Mouse (Mus musculus): ENCODE data around the gene Prkn. TPM values are rescaled to one million over a fixed set of nuclear protein-coding genes. Genes with fewer than 3 reads are reported as not detected.

Prkn gene
- total RNA-seq, 4 experiments from 2014 or later, result 12.0 to 26.3 (median 18.2) TPM

DNA sequence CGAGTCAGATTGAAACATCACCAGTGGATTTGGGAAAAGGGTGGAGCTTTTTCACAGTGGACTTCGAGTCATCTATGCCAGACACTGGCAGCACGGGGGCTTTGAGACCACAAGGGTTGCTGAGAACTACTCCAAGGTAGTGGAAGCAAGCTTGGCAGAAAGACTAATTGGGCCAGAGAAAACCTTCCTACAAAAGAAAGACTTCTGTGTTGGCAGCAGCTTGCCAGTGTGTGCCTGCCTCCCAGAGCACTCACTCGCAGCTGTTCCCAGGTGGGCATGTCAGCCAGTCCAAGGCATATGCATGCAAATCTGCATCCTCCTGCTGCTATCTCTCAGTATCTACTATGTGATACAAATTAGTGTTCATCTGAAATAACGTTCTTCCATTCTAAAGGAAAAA, 302.1 kb downstream of the Prkn start:
- DNase-seq, result no peak

DNA sequence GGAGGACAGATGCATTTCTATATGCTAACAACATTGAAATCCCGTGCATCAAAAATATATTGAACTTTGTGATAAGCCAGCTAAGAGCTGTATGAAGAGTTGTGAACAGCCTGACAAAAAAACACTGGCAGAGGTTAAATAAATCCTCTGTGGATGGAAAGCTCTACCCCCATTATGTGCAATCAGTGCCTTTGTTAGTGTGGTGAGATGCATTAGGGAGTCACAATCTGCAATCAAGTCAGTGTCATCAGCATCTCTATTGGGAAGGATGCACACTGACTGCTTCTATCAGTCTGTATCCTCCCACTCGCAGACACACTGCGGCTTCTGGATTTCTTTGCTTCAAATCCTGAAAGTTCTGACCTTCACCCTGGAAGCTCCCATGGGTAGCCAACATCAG, 315.9 kb downstream of the Prkn start:
- no peak for DNase-seq

DNA sequence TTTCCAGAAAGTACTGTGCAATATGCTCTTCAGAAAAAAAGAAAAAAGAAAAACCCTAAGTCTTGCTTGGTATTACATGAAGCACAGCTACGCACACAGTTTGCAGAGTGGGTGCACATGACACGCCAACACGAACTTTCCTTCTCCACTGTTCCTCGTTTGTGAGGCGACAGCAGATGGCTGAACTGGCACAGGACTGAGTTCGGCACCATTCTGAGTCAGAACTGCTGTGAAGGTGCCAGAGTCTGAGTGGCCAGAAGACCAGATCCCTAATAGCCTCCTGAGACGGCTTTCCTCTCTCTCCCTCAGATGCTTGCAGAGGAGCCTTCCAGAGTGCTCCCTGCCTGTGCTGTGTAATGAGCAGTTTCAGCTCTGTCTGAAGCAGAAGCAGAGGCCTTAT, 317.4 kb downstream of the Prkn start:
- no peak for DNase-seq

DNA sequence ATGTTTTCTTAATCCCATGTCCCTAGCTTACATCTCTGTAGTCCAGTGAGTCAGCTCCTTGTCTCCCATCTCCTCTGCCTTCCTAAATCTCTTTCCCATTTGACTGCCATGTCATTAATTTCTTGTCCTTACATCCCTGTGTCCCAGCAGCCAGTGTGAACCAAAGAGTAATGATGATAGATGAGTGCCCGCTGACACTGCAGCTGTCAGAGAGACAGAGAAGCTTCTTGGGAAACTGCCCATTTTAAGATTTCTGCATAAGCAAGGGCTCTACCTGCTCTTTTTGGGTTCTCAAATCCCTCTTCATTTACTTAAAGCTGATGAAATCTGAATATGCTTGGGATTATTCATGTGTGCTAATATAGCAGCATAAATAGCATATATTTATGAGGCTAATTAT, 321.3 kb downstream of the Prkn start:
- no peak for DNase-seq

DNA sequence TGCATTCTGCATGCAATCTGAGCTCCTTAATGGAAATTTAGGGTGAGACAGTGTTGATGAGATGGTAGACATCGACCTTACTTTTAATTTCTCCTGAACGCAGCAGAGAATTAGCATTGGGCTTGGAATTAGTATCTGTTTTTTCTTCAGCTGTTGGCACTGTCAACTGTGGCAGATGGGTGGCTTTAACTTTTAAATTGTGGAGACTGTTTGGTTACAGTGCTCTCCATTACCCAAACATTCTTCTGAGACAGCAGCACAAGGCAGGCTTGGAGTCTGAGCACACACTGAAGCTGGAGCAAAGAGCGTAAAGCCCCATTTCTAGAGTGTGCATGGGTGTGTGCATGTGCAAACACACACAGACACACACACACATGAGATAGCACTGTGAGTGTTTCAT, 322.6 kb downstream of the Prkn start:
- DNase-seq, result no peak

DNA sequence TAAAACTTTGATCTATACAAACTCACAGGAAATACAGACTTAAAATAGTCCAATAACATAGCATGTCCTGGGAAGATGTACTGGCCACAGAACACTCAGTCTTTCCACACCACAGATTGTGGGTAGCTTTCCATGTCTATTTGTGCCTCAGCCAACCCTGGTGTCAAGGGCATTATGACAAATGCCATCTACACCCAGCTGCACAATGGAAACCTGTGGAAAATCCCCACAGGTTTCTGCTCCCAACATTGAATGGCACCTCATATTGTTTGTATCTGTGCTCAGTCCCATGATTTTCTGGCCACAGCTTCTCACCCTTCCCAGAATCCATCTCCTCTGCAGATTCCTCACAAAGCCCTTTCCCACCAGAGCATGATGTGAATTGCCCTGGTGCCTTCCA, 347.2 kb downstream of the Prkn start:
- DNase-seq, result no peak

DNA sequence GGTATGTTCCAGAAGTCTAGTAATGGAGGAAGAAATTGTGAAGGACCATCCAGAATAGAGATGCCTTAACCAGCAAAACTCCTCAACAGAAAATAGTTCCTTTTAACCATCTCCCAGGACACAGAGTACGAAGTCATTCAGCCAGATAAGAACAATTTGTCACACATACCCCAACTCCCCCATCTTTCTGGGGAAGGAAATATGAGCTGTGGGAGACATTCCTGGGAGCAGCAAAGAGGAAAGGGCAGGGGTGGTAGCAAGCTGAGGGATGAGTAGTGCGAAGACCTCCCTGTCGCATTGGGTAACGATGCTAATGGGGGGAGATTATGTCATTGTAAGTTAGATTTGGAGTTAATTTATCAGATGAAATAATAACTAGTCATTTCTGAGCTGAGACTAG, 348.3 kb downstream of the Prkn start:
- DNase-seq, result no peak

DNA sequence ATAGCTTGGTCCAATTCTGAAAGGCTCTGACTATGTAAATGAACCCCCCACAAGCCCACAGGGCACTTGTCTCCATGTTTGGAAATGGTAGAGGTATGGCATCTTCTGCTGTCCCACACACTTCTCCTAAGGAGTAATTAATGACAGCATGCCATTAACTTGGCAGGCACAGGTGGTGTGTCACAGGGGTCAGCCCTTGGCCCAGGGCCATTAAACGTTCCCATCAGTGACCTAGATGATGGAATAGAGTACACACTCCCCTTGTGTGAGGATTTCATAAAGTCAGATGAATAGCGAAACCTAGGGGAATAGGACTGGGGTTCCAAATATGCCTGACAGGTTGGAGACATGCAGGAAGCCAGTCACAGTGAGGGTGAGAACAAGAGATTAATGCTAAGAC, 350.1 kb downstream of the Prkn start:
- no peak for DNase-seq

DNA sequence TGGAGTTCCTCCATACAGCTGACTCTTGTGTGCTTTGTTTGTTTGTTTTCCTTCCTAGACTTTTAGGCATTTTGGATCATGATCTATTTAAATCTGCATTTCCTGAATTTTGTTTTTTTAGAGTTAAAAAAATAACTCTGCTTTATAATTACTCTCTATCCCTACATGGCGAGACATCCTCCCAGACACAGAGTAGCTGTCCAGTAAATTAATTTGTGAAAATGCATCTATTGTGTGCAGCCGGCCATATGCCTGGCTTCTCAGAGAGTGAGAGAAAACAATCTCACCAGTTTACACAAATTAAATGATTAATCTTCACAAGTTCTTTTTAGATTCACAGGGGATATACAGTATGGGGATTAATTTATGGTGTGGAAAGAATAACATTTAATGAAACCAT, 357.9 kb downstream of the Prkn start:
- no peak for DNase-seq

DNA sequence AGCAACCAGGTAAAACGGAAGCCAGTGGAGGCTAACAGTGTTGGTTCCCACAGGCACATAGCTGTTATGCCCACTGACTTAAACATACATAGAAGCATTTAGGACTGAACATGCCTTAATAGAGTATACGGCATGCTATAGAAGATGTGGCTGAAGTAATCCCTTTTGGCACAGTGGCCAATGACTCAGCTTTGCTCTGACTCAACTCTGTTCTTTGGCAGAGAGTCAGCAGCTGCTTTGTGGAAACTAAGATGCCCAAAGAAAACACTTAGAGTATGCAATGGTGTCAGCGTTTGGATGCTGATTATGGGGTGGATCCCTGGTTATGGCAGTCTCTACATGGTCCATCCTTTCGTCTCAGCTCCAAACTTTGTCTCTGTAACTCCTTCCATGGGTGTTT, 368.9 kb downstream of the Prkn start:
- DNase-seq, result peak; percentile 46

DNA sequence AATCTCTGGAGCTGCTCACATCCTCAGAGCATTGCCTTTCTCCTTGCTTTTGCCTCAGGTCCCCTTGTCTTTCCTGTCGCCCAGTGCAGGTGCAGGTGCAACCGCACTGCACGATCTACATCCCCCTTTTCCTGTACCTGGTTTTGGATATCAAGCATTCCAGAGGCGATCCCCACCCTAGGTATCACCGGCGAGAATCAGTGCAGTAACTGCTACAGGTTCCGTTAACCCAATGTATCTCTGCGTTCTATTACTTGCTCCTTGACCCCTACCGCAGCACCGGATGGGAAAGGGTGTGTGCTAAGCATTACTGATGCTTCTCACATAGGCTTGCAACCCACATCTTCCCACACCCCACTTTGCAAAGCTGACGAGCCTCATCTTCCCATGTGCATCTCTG, 370.8 kb downstream of the Prkn start:
- no peak for DNase-seq

DNA sequence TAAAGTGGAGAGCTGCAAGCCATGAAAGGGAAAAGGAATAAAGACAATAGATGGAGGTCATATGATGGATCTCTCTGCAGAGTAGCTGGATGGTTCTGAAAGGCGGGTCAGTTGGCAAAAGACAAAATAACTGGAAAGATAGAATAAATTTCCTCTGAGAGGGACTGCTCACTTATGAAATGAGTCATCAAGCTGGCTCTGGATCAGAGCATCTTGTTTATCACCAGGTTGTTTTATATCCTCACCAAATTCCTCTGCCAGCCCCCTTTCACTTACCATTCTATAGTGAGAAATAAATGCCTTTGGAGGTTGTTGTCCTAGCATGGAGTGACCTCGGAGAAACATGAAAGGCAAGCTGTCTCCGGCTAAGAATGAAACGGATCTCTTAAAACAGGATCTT, 371.4 kb downstream of the Prkn start:
- peak; percentile 28 for DNase-seq

DNA sequence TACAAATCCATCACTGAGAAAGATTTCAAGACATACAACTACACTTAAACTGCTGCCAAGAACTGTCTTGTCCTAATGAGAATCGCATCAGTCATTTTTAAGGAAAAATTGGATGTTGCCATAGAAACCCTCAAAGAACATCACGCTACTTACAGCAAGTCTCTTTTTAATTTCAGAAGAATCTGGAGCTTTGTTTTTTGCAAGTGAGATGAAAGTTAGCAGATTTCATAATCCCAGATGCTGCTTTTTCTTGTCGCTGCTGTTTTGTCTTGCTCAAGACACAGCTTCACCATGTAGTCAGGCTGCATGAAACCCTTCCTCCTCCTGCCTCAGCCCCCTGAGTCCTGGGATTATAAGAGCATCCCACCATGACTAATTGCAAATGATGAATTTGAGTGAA, 373.5 kb downstream of the Prkn start:
- no peak for DNase-seq

DNA sequence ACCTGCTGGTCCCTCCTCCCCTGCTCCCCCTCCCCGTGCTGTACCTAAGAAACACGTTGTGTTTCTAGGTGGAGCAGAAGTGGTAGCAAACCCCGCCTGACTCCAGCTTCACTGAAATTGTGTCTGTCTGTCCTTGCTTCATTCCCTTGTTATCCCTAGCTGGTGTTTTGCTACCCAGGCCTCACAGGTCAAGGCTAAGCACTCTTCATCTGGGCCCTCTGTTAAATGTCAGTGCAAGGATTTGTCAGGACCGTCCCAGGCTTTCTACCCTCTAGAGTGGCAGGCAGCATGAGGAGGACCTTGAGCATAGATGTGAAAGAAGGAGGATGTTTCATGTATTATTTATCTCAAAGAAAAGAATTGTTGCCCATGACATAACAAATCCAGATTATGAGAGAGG, 388.8 kb downstream of the Prkn start:
- DNase-seq, result peak; percentile 16

DNA sequence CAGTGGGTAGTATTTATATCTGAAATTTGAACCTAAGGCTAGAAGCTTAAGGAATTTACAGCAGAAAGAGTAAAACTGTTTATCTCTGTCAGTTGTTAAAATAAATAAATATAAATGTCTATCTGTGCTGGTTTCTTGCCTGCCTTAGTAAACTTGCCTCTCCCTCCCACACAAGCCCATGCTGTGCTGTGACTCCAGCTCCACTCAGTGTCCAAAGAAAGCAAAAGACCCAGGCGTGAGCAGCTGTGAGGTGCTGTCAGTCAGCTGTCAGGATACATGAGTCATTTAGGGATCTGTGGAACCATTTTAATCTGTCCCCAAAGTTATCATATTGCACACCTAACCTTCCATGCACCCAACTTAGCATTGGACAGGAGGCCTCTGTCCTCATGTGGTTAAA, 389.2 kb downstream of the Prkn start:
- no peak for DNase-seq

DNA sequence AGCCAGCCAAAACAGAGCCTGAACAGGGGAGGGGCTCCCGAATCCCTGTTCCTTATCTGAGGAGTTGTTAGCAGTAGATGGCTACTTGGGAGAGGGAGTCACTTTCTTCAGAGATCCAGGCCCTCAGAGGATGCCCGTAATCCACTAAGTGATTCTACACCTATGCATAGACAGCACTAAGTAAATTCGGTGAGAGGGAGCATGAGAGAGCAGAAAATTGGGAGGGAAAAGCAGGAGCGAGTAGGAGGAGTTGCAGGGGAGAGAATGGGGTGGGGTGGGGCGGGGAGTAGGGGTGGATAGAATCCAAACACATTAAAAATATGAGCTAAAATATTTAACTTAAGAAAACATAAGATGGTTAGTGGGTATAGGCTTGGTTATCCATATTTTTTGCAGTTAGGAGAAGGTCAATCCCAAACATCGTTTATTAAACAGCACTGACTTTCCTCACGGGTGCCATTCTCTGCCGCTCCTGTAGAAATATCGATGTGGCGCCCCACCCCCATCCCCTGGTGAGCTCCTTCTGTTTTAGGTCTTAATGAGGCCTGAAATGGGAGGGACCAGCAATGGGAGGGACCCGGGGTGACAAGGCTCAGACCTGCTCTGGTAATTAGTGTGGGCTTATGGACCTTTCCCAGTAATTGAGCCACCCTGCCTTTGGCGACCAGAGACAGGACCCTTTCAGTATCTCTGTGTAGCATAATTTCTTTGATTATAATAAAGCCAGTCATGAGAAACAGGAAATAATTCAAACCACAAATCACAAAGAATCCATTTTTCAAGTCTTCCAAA, 390.6 kb downstream of the Prkn start:
- DNase-seq, result no peak

DNA sequence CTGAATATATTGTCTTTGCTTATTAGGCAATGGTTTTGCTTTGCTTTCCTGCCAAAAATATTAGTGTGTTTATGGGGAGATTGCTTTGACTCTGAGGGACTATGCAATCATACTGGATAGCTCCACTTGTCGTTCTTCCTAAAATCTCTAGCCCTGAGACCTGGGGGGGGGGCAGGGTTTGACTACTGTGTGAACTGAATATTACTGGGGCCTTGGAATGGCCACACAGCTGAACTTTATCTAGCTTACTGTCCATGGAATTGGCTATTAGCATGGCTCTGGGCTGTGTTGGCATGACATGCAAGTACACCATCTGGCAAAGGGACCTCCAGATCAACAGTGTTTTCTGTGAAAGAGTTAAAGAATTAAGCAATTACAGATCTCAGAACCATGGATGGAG, 395.1 kb downstream of the Prkn start:
- no peak for DNase-seq

DNA sequence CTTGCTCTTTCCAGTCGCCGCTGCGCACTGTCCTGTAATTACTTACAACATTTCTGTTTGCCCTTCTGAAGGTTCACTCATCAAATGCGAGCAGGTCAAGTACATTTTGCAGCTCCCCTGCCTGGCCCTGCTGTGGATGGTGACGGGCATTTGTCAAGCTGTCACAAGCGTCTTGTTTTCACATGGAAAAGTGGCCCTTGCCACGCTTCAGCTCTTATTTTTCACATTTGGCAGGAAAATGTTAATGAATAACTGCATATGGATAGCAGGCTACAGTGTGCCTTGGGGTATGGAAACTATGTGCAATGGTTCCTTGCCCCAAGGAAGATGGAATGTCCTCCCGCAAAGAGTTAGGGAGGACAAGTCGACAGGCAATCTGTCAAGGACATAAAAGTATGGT, 404.9 kb downstream of the Prkn start:
- DNase-seq, result no peak

DNA sequence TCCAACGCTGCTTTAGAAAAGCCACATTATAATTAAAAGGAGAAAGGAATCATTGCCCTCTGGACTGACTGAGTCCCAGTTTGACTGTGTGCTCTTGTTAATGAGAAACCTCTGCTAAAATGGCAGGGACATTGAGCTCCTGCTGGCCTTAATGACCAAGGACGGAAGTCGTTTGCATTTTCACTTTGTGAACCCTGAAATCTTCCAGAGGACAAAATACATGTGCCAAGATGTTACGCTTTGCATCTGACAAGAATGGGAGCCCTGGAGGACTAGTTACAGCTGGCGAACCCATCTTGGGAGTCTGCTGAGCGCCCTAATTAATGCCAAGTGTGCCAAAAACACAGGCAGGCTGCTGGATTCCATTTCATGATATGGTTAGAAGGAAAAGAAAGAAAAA, 409.0 kb downstream of the Prkn start:
- DNase-seq, result no peak

DNA sequence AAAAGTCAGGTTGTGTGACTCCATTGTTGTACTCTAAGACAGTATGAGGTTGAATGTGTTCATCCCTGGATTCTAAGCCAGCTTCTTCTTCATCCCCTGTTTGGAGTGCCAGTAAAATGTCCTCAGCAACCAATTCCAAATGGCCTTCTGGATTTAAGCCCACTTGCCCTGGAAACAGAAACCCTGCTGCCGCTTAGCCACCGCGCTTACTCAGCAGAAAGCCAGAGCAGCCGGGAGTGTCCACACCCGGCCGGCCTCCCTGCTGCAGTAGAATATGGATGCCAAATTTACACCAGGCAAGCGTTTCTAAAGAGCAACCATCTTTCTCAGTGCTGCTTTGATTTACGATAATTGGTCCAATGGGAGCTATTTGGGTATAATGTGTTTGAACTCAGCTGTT, 420.5 kb downstream of the Prkn start:
- DNase-seq, result no peak

DNA sequence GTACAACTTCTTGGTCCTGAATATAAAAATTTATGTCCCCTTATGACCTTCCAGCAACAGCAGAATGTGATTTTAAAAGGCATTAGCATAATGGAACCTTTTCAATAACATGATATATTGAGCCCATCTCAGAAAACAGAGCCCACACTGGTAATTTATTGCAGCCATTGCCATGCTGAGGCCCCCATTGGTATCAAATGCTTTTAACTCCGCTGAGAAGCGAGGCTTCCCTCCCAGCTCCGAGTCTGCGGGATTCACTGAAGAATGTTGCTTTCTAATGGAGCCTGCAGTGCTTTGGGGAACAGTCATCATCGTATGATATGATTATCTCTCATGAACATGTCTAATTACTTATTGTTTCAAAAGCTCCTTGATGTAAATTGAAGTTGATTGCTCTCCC, 421.5 kb downstream of the Prkn start:
- DNase-seq, result no peak

DNA sequence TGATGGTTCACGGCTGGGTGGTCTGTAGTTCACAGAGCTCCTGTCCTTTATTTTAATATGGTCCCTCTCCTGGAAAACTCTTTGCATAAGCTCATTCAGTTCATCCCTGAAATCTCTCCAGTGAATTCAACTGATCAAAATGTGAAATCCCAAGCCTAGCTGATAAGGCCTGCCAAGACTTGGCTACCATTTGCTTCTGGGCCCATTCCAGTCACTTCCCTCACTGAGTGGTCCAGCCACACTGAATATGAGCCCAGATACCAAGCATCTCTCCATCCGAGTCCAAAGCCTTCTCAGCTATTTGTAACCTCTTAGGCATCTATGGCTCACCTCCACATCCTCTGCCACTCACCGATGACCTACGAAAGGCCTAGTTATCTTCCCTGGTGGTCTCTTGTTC, 427.8 kb downstream of the Prkn start:
- no peak for DNase-seq

DNA sequence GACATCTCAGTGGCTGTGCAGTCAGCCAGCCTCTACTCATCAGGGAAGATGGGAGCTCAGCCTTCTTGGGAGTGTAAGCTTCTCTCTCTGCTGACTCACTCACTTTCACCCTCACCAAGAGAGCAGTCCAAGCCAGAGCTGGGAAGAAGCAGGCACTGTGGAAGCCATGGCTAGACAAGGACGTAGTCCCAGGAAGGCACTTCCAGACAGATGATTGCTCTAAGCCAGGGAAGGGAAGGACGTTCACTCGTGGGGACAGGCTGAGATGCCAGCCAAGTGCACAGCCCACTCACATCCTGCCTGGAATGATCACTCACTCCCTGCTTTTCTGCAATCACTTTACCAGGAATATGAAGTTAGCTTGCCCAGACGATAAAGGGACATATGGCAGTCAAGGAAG, 430.0 kb downstream of the Prkn start:
- no peak for DNase-seq

DNA sequence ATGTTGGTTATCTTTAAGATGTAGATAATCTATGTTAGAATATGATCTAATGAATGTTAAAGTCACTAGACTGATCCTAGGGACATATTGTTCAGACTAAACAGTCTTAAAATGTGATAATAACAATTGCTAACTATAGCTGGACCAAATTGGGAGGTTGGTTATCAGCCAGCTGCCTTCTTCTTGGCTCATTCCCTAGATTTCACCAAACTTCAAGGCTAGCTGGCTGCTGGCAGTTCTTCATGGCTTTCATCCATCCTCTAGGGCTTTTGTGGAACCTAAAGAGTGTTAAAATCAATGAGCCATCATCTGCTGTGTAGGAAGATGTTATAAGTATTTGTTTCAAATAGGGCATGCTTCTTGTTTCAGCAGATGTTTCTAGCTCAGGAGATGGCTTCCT, 431.7 kb downstream of the Prkn start:
- no peak for DNase-seq

DNA sequence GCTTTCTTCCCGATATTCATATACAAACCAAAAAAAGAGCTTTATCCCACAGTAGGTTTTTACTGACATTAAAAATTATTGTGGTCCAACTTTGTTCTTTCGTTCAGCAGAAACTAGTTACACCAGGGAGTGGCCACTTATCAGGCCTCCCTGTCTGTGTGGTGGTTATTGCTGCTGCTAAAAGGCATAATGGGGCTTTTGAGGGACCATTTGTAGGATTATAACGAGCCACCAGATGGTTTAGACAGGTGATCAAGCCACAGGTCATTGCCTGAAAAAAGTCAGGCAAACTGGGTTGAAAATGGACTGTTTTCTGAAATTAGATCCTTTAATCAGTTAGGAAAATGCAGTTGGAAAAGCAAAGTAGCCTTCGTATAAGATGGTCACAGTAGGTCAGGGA, 444.1 kb downstream of the Prkn start:
- DNase-seq, result no peak
